Mouse (Mus musculus): ENCODE measurements around the gene D330020A13Rik.
A peak's percentile ranks its signal among the peaks of the same experiment; 100 is the strongest.

The D330020A13Rik gene

GRCm38 (mm10) chr6:120302755-120303316, 8.7 kb downstream of the D330020A13Rik start:
- DNase-seq: peak; percentile 32

- no peak for DNase-seq
Observed at GRCm38 (mm10) chr6:120306859-120307594, 12.9 kb downstream of the D330020A13Rik start.

- DNase-seq: no peak
Observed at GRCm38 (mm10) chr6:120309338-120309737, 15.2 kb downstream of the D330020A13Rik start.

- no peak for DNase-seq
Observed at GRCm38 (mm10) chr6:120309787-120310186, 15.6 kb downstream of the D330020A13Rik start.

DNA sequence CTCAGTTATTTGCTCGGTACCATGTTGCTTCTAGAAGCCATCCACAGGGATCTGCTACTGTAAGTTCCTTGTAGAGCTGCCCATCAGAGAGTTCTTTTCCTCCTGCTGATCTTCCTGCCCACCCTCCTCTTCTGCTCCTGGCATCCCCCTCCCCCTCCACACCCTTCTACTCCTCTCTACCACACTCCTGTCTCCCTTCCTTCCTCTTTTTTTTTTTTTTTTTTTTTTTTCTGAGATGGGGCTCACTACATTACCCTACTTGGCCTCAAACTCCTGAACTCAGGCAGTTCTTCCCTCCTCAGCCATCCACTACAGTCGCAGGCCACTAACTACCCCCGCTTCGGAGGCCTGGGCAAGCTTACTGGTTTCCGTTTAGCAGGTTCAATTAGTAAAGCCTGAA, 18.3 kb downstream of the D330020A13Rik start:
- DNase-seq: no peak

GRCm38 (mm10) chr6:120318303-120318940, 24.3 kb downstream of the D330020A13Rik start:
- no peak for DNase-seq

GRCm38 (mm10) chr6:120319129-120319528, 25.0 kb downstream of the D330020A13Rik start:
- DNase-seq: no peak

DNA sequence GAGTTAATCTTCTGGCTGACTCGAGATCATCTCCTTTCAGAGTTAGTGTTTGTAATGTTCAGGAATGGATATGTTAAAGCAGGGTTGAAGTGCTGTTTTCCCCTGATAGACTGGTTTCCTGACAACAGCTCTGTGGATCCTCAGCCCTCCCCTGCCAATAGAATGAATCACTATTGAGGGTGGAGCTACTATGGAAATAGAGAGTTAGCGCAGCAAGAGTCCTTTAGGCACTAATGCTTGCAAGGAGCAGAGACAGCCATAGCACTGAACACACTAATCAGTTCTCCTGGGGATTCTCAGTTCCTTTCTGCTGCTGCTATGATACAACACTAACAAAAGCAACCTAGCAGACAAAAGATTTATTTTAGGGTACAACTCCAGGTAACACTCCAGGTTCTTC, 26.2 kb downstream of the D330020A13Rik start:
- DNase-seq: no peak

- DNase-seq: peak; percentile 87
Observed at GRCm38 (mm10) chr6:120324295-120324927, 30.2 kb downstream of the D330020A13Rik start.

- DNase-seq: no peak
Observed at GRCm38 (mm10) chr6:120332351-120332750, 38.2 kb downstream of the D330020A13Rik start.

DNA sequence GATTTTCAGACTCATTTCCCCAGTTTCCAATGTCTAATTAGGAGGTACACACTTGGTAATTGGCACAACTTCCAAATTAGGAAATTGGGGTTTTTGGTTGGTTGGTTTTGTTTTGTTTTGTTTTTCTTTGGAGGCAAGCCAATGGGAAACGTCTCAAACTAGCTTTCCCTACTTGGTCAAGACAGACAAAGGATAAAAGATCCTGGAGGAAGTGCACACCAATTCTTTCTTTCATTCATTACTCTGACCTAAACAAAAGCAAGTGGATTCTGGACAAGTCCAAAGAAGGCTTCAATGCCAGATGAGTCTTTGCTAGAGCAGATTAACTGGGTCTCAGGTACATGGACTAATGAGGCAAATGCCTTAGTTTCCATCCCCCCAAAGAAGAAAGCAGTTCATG, 49.8 kb downstream of the D330020A13Rik start:
- DNase-seq: no peak

All from retina, postnatal 1 day (tissue).